Mouse (Mus musculus) cerebellum, adult 11-12 months (tissue): Measurements from ENCODE around the gene Gns.

Source experiments
- DNase-seq: peaks from one replicate; pipeline ENCODE4 v3.0.0; 2022

Gene Gns

DNA sequence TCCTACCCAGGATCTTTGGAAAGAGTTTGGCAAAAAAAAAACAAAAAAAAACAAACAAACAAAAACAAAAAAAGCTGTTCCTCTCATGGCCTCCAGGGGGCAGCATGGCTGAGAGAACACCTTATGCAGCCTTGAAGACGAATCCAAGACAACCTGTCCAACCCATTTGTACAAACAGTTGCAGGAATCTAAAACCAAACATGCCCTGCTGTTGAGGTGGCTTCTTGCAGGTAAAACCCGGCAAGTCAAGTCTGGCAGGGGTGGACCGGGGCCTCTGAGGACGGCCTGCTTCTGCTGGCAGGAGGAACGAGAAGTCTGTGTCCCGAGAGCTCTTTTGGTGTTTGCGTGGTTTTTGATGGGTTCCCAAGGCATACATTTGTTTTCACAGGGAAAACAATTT lies 44.8 kb downstream of the Gns start:
- DNase-seq = no peak

DNA sequence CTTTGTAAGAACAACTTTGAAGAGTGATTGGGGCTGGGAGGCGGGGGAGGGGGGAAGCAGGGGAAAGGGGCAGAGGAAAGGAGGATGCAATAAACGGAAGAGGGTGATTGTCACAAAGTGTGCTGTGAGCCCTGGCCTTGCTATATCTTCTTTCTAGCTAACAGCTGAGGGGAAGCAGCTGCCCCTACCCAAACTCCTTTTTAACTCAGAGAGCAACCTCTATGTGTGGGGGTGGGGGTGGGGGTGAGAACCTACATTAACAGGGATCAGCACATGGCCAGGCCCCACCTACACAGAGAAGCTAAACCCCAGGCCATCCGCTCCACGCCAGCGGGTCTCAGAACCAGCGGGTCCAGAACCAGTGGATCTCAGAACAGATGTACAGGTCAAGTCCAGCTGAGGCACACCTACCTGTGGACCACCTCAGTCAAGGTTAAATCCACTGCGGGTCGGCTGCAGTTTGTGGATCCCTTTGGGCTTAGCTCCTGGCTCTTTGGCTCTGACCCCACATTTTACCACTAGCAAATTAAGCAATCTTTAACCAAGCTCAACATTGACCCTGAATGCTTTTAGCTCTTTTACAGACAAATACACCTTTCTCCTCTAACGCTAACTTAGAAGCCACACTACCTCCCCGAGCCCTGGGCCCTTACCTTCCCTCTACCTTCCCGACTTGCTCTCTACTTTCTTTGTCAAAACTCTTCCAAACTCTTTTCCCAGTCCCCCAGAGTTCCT lies 47.0 kb downstream of the Gns start:
- no peak for DNase-seq

DNA sequence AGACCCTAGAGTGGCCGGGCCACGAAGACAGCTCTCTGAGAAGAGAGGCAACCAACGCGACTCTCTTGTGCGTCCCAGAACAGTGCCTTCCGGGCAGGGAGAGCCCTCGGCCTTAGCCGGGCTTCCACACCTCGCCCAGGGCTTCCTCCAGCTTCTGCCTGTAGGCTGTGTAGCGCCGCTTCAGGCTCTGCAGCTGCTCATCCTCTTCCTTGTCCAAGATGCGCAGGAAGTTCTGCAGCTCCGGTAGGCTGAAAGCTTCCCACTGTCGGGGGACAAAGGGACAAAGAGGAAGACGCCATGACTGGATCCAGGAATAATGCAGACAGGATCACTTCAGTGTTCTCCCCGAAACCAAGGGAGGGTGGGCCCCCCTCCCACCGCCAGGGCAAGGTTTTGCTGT lies 47.9 kb downstream of the Gns start:
- no peak for DNase-seq

DNA sequence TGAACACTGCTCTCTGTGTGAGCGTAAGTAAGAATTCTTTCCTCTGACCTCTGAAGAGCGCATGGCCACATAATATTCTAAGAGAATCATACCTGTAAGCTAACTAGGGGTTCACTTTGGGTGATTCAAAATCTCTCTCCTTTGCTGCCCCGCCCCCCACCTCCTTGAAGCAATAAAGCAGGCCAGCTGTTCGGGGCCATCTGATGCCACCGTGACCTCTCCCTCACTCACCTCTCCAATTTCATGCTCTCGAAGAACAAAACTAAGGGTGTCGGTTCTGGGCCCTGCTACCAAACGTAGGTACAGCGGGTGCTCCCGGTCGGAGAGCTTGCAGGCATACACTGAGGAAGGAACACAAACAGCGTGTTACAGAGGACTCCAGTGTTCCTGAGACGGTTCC lies 49.2 kb downstream of the Gns start:
- DNase-seq = no peak

DNA sequence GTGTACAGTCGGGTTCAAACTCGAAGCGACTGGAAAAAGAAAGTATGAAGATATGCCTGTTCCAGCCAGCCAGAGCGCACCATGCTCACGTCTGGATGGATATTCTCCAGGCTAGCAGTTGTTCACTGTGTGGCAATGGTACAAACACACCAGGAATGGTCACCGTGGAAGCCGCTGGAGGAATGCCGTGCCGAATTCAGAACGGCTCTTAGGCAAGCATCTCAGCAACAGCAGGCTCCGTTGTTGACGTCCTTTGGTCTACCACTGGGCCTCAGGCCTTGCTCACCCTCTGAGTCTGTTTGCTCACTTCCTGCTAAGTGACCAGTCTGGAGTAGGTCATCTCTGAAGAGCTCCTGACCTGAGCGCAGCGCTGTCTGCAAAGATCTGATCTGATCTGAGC lies 53.9 kb downstream of the Gns start:
- no peak for DNase-seq

DNA sequence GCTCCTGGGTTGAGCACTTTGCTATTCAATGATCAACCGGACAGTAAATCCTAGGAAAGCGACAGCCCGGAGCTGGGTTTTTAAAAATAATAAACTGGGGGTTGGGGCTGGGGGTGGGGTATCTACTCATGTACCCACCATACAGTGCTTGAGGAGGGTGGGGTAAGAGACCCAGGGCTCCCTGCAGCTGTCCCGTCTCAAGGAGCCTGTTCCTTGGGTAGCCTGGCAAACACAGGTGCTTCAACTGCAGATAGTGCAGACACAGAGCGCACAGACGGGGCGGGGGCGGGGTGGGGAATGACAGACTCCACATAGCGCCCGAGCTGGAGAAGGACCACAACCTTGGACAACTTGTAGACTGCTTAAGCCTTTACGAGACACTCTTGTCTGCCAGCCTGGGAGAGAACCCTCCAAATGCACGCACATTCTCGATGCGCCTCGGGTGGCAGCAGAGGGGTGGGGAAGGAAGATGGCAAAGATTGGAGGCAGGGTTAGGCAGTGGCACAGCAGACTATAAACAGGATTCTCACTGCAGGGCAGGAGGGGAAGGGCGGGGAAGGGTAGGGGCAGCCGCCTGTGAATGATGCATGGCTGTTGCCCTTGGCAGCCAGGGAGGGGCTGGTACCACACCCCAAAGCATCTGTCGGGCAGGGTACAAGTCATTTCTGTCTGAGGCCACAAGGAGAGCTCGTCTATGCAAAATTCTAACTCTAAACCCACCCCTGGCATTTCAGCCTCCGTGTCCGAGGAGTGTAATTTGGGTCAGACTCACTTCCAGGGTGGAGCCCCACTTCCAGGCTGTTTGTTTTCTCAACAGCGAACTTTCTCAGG lies 55.0 kb downstream of the Gns start:
- no peak for DNase-seq

DNA sequence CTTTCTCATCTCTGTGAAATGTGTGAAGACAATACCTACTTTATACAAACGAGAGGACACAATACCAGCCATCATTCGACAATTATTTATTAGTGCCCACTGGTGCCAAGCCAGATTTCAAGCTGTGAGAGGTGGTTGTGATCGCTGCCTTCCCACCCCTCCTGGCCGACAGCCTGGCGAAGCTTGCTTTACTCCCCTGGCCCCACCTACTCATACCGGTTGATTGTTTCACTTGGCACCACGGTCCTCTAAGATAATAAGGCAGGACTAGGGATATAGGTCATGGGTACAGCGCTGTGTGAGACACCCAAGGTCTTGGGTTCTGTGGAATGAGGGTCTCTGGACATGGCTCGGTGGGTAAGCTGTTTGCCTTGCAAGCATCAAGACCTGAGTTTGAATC lies 56.1 kb downstream of the Gns start:
- DNase-seq = no peak

DNA sequence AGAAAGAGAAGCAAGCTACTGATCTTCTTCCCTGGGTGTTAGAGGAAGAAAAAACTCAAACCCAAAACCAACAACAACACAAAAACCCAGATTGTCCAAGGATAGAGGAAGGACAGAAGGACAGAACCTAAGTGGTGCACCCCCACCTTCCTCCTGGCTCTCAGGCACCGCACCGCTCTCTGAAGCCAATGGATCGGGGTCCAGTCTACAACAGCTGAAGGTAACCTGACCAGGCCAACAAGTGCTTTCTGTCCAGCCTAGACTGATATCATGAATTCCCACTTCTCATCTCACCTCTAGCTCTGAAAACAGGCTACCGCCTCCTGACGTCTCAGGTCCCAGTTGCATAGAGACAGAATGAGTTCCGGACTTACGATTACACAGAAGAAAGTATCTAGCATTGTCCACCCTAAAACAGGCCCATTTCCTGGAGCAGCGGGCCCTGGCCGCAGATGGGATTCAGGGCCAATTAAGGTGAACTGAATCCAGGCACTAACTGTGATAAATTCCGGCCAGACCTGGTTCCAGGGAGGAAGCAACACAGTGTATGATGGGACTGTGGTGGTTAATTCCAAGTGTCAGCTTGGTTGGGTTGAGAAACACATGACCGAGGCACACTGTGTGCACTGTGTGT lies 56.9 kb downstream of the Gns start:
- DNase-seq = no peak

DNA sequence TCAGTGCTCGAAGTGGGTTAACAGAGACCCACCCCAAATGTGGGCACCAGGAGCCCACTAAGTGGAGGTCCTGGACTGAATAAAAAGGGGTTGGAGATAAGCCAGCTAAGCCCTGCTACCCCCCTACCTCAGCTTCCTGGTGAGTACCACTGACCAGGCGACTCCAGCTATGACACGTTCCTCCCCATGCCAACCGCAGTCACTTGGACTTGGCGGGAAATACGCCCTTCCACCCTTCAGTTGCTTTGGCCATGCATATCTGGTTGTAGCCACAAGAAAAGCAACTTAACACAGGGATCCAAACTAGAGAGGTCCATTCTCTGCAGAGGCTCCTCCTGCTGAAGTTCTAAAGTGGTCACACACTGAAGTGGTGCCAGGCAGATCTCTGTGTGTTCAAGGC lies 57.4 kb downstream of the Gns start:
- no peak for DNase-seq

DNA sequence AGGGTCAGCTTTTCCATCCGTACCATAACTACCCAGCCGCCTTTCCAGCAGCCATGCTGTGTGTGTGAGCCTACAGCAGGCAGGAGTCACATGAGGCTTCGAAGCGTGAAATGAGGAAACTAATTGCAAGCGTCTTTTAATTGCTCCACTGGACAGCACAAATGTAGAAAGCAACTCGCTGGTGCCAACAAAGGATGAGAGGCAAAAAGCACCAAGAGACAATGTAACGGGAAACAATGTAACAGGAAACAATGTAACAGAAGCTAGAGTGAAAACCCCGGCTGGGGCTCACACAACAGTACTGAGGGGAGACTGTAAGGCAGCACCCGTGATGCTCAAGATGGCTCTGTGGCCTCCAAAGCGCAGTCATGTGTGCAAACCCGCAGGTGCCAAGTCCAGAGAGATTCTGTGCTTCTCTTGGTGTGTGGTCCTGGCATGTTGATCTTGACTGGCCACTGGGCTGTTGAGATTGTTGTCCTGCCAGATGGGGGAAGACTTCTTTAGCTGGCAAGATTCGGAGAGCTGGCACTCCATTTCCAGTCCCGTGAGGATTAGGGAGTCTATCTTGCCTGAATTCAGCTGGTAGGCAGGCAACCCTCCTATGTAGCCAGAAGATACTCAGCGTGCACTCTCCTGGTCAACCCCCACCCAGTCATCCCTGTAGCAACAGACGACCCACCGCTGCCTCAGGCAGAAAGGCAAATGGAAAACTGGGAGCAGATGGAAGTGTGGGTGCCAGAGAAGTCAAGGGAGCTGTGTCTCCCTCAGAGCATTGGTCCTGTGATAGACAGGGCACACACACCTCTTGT lies 58.9 kb downstream of the Gns start:
- no peak for DNase-seq

DNA sequence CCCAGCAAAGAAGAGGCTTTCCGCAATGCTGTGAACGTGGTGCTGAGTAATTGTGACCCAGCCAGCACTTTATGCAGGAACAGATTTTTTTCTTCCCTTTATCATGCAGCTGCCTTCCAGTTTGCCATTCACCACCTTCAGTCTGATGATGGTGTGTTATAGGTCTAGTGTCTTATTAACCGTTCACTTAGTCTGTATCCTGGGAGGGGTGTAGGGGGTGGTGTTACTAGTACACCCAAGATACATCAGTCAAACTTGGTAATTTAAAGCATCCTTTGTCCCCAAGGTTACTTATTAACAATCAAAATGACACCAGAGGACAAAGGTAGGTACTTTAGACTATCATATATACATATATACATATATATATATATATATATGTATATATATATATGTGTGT lies 59.6 kb downstream of the Gns start:
- no peak for DNase-seq

DNA sequence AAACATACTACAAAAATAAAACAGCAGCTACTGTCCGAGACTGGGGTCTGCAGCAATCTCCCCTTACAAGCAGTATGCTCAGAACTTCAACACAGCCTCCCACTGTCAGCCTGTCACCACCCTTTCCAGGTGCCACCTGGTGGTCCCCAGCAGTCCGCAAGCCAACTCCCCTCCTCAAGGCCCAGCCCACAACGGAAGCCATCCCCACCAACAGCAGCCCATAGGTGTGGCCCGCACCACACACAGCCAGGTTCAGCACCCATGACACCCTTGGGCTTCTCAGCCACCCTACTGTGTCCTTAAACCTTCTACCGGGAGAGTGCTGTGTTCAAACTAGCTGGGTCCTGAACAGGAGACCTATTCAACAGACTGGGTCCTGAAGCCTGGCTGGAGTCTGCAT lies 60.2 kb downstream of the Gns start:
- DNase-seq = no peak

DNA sequence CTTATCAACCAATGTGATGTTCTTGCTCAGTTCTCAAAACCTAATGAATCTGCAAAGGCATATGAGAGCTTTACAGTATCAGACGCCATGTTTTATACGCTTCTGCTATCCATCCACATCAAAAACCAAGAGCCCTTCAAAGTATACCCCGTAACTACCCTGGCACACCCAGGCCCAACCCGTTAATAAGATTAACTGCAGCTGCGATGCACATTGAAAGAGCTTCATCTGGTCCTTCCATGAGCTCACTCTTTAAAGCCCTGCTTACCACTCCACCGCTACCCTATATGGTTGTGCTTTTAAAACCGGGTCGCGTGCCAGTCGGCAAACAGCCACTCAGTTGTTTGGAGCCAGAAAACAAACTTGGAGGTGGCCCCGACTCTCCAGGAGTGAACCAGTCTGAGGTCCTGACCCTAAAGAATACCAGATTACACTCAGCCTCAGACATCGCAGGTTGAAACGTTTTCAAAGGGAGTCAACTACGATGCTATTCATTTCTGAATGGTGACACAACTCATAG lies 60.7 kb downstream of the Gns start:
- DNase-seq = no peak

DNA sequence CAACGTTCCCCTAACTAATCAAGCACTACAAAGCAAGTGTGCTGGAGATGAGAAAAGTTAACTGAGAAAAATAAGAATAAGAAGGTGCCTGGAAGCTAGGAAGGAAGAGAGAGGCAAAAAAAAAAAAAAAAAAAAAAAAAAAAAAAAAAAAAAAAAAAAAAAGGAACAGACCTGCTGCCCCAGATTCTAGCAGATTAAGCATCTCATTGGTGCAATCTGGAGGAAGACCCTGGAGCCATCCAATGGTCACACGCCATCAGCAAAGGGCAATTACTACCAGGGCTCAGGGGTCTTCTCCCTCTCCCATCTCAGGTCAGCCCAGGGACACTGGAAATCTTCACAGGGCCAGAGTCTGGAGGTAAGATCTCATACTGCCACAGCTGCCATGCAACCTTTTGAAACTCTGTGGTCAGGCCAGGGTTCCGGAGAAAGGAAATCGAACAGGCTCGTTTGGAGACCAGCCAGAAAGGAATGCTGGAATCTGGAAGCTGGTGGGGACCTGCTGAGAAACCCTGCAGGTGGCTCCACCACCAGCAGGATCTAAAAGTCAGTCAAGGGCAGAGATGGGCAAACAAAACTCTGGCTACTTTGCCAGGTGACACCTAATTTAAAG lies 61.7 kb downstream of the Gns start:
- no peak for DNase-seq

DNA sequence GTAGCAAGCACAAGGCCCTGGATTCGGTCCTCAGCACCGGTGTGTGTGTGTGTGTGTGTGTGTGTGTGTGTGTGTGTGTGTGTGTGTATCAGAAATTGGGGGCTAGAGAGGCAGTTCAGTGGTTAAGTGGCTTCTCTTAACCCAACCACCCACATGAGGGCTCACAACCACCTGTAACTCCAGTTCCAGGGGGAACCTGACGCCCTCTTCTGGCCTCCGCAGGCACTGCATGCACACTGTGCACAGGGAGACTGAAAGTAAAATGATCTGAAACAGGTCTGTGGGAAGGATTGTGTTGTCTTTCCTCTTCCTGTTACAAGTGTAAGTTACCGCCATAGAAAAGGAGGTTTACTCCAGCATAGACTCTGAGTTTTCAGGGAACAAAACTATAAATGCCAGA lies 62.2 kb downstream of the Gns start:
- DNase-seq = no peak

DNA sequence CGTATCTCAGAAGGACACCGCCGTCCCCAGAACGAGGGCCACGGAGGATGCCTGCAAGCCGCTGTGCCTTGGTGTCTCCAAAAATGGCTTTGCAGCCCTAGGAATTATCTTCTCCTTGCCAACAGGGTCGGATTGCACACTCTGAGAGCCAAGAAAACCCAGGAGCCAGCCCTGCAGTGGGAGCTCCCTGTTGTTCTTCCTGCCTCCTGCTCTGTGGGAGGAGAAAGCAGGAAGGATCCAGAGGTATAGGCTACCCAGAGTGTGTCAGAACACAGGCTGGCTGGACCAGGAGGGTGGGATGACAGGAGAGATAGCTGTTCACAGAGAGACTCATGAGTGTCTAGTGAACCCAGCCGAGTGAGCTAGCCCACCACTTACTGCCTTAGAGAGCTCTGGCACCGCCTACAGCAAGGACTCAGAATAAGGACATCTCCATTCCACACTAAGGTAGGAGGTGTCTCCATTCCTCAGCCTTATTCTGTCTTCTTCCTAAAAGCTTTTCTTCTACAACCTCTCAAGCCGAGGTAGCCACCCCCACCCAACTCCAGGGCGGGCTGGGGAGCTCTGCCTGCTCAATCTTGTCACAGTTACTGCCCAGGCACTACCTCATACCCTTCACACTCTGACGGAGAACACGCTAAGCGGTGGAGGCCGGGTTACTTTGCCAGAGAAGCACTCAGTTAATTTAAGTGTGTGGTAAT lies 63.3 kb downstream of the Gns start:
- no peak for DNase-seq

DNA sequence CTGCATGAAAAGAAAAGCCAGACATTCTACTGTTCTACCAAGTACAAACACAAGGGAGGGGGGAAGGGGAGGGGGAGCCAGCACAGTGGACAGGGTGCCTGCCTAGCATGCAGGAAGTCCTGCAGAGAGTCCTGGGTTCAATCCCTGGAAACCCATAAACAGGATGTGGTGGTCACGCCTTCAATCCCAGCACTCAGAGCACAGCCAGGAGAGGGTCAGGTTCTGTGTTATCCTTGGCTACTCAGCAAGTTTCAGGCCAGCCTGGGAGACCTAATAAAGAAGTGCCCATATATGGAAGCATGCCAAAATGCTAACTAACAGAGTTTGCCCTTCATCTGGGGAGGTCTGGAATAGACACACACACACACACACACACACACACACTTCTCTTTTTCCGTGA lies 64.2 kb downstream of the Gns start:
- no peak for DNase-seq

DNA sequence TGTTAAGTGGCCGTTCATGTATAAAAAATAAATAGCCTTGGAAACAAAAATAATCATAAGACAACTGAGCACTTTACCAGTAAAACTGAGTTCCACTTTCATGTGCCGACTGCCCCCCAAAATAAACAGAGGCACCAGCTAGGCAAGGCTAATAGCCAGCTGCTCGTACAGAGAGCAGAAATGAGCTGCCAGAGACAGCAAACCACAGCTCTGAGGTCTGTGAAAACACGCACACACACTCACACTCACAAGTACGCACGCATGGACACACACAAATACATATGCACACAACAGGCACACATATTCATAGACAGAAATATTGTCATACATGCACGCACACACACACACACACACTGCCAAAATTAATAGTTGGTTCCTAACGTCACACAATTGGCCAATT lies 64.7 kb downstream of the Gns start:
- no peak for DNase-seq

DNA sequence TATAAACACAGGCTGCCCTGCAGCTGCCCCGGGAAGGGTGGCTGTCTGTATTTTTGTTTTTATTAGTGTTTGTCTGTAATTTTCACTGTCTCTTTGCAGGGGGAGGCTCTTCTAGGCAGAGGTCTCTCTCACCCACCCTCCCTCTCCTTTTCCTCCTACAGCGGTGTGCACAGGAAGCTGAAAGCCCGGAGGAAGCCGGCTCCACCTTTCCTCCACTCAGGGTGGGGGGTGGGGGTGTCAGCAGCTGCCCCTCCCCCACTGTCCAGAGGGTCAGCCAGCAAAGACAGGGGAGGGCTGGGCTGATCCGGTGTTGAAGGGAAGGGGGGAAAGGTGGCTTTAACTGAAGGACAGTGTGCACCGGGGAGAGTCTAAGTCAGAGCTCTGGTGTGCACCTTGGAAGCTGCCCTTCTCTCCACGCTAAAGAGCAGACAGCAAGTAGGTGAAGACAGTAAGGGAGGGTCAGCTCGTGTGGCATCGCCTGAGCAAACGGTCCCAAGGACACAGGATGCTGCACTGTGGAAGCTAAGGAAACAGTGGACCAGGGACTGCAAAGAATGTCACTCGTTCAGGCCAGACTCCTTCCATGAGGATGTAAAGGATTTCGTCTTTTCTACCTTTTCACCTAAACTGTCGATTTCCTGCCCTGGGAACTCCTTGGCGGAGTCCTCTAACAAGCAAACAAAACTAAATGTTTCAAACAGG lies 65.2 kb downstream of the Gns start:
- no peak for DNase-seq

DNA sequence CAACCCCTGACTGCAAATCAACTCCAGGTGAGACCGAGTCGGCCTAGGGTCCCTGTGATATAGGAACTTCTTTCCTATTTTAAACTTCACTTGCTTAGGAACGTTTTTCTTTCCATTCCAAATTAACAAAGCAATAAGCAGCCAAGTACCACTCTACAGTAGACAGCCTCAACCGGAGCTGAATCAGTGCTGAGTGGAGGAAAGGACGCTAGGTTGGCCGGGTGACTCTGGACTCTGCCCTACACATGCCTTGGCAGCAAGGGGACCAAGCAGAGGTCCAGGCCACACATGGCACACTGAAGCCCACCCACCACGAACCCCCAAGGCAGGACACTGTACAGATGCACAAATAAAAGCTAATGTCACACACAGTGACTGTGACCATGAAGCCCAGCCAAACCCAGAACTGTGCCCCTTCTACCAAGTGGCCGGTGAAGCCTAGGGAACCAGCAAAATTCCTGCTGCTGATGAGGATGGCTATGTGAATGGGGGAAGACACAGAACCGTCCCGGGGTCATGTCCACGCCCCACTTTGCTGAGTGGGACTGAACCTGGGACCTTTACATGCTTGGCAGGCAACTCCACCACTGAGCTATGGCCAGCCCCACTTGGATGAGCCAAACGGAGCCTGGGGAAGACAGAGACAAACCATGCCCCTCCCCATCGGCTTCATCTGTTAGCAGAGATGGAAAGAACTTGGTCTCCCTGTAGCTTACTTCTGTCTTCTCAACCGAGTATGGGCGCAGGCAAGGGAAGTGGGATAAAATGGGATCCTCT lies 66.1 kb downstream of the Gns start:
- DNase-seq = no peak
